Mouse (Mus musculus): ENCODE data around the gene Camkmt. TPM values are rescaled to one million over a fixed set of nuclear protein-coding genes. Genes with fewer than 3 reads are reported as not detected.

The Camkmt gene
- polyA plus RNA-seq, 1 experiment = 5.9 TPM

DNA sequence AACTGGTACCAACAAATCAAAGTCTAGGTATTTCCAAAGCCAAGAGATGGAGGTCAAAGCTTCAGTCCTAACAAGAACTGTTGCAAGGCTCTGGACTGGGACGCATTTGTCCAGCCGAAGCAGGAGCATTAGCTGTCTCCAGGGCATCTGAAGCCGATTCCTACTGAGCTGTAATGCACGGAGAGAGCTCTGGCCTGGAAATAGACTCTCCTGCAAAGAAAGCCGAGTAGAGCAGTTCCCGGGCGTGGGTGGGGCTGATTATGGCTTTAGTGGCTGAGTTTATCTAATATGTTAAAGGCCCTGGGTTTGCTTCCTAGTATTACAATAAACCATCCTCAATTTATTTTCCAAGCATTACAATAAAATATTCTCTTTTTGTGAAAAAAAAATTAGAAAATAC, 17.1 kb upstream of the Camkmt start:
- Histone ChIP-seq H3K4me3 (ENCODE audit: low read depth, low read length) (no peak overlapping the region), H3K27me3 (ENCODE audit: control insufficient read depth, insufficient read depth, low read length) (no peaks in the 10 kb centered on the region), H3K36me3 (ENCODE audit: control insufficient read depth, insufficient read depth, low read length) (peaks cover 29% of the 10 kb centered on the region), H3K4me1 (ENCODE audit: control insufficient read depth, insufficient read depth, insufficient read length, low read length) (no peaks in the 10 kb centered on the region), H3K27ac (ENCODE audit: insufficient read depth, low read depth, low read length) (no peak overlapping the region)
- 57% methylated on average over 7 of the region's 7 CpGs for WGBS
- no peak for TF ChIP-seq POLR2A (IDR thresholded peaks at IDR 0.05; ENCODE audit: low read depth, low read length)
- no peak for TF ChIP-seq CTCF (IDR thresholded peaks at IDR 0.05; ENCODE audit: extremely low read depth, insufficient read length, insufficient replicate concordance, low read depth, low read length)

DNA sequence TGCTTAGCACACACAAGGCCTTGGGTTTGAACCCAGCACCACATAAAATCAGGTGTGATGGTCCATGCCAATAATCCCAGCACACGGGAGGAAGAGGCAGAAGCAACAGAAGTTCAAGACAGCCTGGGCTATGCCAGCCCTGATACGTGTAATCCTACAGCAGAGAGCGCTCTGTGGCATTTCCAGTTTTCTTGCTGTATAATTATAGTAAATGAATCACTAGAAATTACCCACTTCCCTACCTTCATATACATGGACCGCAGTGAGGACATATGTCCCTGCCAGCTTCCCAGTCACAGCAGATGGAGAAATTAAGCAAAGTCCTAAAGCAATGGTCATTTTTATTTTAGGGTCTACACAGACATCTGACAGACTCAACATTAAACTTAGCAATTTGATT, 16.3 kb upstream of the Camkmt start:
- Histone ChIP-seq H3K27ac (ENCODE audit: insufficient read depth, low read depth, low read length) (no peak overlapping the region), H3K4me3 (ENCODE audit: low read depth, low read length) (no peak overlapping the region), H3K27me3 (ENCODE audit: control insufficient read depth, insufficient read depth, low read length) (no peaks in the 10 kb centered on the region), H3K4me1 (ENCODE audit: control insufficient read depth, insufficient read depth, insufficient read length, low read length) (no peaks in the 10 kb centered on the region), H3K36me3 (ENCODE audit: control insufficient read depth, insufficient read depth, low read length) (peaks cover 27% of the 10 kb centered on the region)
- 92% methylated on average over 4 of the region's 4 CpGs for WGBS
- TF ChIP-seq CTCF (IDR thresholded peaks at IDR 0.05; ENCODE audit: extremely low read depth, insufficient read length, insufficient replicate concordance, low read depth, low read length) (no peak), POLR2A (IDR thresholded peaks at IDR 0.05; ENCODE audit: low read depth, low read length) (no peak)

DNA sequence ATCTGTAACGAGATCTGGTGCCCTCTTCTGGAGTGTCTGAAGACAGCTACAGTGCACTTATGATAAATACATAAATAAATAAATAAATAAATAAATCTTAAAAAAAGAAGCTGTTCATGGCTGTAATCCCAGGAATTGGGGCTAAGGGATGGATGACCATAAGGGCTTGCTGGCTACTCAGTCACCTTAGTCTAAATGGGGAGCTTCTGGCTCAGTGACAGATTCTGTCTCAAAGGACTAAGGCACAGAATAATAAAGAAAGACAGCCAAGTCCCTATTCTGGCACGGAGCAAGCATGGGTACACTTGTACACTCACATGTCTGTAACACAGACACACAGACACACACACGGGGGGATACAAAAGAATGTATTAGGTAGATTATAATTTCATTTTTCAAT, 11.1 kb upstream of the Camkmt start:
- Histone ChIP-seq H3K4me3 (ENCODE audit: low read depth, low read length) (no peak overlapping the region), H3K4me1 (ENCODE audit: control insufficient read depth, insufficient read depth, insufficient read length, low read length) (no peaks in the 10 kb centered on the region), H3K27me3 (ENCODE audit: control insufficient read depth, insufficient read depth, low read length) (no peaks in the 10 kb centered on the region), H3K27ac (ENCODE audit: insufficient read depth, low read depth, low read length) (no peak overlapping the region), H3K36me3 (ENCODE audit: control insufficient read depth, insufficient read depth, low read length) (peaks cover 22% of the 10 kb centered on the region)
- TF ChIP-seq CTCF (IDR thresholded peaks at IDR 0.05; ENCODE audit: extremely low read depth, insufficient read length, insufficient replicate concordance, low read depth, low read length) (no peak), POLR2A (IDR thresholded peaks at IDR 0.05; ENCODE audit: low read depth, low read length) (no peak)
- 94% methylated on average over 3 of the region's 3 CpGs for WGBS

DNA sequence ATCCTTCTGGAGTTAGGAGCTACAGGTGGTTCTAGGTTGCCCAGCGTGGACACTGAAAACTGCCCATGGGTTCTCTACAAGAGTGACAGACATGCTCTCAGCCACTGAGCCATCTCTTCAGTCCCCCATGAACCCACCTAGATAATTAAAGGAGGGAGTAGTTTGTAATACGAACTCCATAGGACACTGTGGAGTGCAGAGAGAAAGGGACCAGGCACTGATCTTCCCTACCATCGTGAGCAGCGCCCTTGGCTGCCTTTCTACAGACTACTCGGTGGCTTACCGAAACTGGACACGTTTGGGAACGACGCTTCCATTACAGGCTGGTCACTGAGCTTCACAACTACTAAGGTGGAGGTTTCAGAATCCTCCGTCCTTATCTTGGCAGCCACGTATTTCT, 9.6 kb upstream of the Camkmt start:
- H3K4me3 ChIP-seq (ENCODE audit: low read depth, low read length) = no peak overlapping the region
- peaks cover 3% of the 10 kb centered on the region; the same call in 1 of the 2 replicates for H3K4me1 ChIP-seq (ENCODE audit: control insufficient read depth, insufficient read depth, insufficient read length, low read length)
- TF ChIP-seq CTCF (IDR thresholded peaks at IDR 0.05; ENCODE audit: extremely low read depth, insufficient read length, insufficient replicate concordance, low read depth, low read length) (no peak), POLR2A (IDR thresholded peaks at IDR 0.05; ENCODE audit: low read depth, low read length) (no peak)
- no peaks in the 10 kb centered on the region for H3K27me3 ChIP-seq (ENCODE audit: control insufficient read depth, insufficient read depth, low read length)
- WGBS = 93% methylated on average over 11 of the region's 11 CpGs
- no peak overlapping the region for H3K27ac ChIP-seq (ENCODE audit: insufficient read depth, low read depth, low read length)
- peaks cover 16% of the 10 kb centered on the region for H3K36me3 ChIP-seq (ENCODE audit: control insufficient read depth, insufficient read depth, low read length)

DNA sequence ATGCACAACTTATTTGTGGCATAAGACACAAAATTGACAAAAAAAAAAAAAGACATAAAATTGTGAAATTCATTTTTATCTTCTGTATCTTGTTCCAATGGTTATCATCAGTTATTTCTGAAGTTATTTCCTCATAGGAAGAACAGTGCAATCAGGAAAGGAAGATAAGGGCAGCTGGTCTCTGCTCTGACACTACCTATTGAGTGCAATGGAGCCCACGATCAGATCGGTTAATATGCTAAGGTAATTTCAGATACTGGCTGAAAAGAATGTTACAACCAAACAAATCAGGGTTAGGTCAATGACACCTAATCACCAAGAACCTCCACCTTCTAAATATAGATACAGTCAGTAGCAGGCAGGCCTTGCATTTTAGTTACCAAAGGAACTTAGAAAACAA, 5.0 kb upstream of the Camkmt start:
- 27% methylated on average over 2 of the region's 2 CpGs for WGBS
- TF ChIP-seq POLR2A (IDR thresholded peaks at IDR 0.05; ENCODE audit: low read depth, low read length) = no peak
- TF ChIP-seq CTCF (IDR thresholded peaks at IDR 0.05; ENCODE audit: extremely low read depth, insufficient read length, insufficient replicate concordance, low read depth, low read length) = no peak
- H3K36me3 ChIP-seq (ENCODE audit: control insufficient read depth, insufficient read depth, low read length) = peaks cover 5% of the 10 kb centered on the region
- peaks cover 3% of the 10 kb centered on the region; the same call in 1 of the 2 replicates for H3K4me1 ChIP-seq (ENCODE audit: control insufficient read depth, insufficient read depth, insufficient read length, low read length)
- H3K4me3 ChIP-seq (ENCODE audit: low read depth, low read length) = no peak overlapping the region
- no peak overlapping the region for H3K27ac ChIP-seq (ENCODE audit: insufficient read depth, low read depth, low read length)
- no peaks in the 10 kb centered on the region for H3K27me3 ChIP-seq (ENCODE audit: control insufficient read depth, insufficient read depth, low read length)

DNA sequence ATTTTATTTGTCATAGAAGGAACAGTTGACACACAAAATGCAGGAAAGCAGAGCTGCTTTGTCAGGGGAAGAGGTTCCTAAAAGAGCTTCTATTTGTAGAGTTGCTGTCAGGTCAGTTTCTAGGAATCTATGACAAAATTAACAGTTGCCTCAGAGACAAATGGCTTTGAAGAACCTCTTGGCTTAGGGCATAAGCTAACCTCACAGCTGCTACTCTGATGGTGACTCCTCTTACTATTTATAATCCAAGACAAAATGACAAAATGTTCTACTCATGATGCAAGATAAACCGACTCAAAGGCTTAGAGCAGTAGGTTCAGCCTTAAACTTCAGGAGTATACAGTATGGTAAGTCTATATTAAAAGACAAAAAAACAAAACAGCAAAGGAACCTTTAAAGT, 3.9 kb upstream of the Camkmt start:
- H3K27me3 ChIP-seq (ENCODE audit: control insufficient read depth, insufficient read depth, low read length) = no peaks in the 10 kb centered on the region
- 79% methylated on average over 1 of the region's 1 CpGs for WGBS
- no peak for TF ChIP-seq POLR2A (IDR thresholded peaks at IDR 0.05; ENCODE audit: low read depth, low read length)
- TF ChIP-seq CTCF (IDR thresholded peaks at IDR 0.05; ENCODE audit: extremely low read depth, insufficient read length, insufficient replicate concordance, low read depth, low read length) = no peak
- no peak overlapping the region for H3K27ac ChIP-seq (ENCODE audit: insufficient read depth, low read depth, low read length)
- no peak overlapping the region for H3K4me3 ChIP-seq (ENCODE audit: low read depth, low read length)
- peaks cover 1% of the 10 kb centered on the region; the same call in 1 of the 2 replicates for H3K36me3 ChIP-seq (ENCODE audit: control insufficient read depth, insufficient read depth, low read length)
- peaks cover 4% of the 10 kb centered on the region; the same call in 1 of the 2 replicates for H3K4me1 ChIP-seq (ENCODE audit: control insufficient read depth, insufficient read depth, insufficient read length, low read length)

DNA sequence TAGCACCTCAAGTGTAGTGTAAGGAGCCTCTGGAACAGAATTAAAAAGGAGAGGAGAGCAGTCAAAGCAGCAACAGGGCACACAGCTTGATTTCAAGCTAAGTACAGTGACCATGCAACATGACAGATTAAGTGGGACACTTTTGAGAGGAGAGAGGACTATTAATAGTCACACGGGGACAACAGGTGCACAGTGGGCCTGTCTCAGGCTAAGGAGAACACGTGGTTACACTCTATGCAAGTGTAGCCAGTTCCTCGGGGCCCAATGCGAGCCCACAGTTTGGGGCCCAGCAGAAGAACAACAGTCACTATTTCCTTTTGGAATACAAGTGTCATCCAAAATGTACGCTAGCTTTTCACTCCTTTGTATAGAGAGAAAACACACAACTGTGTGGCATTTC, 2.8 kb upstream of the Camkmt start:
- no peaks in the 10 kb centered on the region for H3K27me3 ChIP-seq (ENCODE audit: control insufficient read depth, insufficient read depth, low read length)
- peaks cover 1% of the 10 kb centered on the region; the same call in 1 of the 2 replicates for H3K36me3 ChIP-seq (ENCODE audit: control insufficient read depth, insufficient read depth, low read length)
- no peak for TF ChIP-seq CTCF (IDR thresholded peaks at IDR 0.05; ENCODE audit: extremely low read depth, insufficient read length, insufficient replicate concordance, low read depth, low read length)
- TF ChIP-seq POLR2A (IDR thresholded peaks at IDR 0.05; ENCODE audit: low read depth, low read length) = no peak
- no peak overlapping the region for H3K4me3 ChIP-seq (ENCODE audit: low read depth, low read length)
- 82% methylated on average over 5 of the region's 5 CpGs for WGBS
- peaks cover 4% of the 10 kb centered on the region; the same call in 1 of the 2 replicates for H3K4me1 ChIP-seq (ENCODE audit: control insufficient read depth, insufficient read depth, insufficient read length, low read length)
- no peak overlapping the region for H3K27ac ChIP-seq (ENCODE audit: insufficient read depth, low read depth, low read length)

Measured in small intestine, adult 2 months (tissue).